Mouse (Mus musculus): ENCODE data around the gene Zfp574. TPM values are rescaled to one million over a fixed set of nuclear protein-coding genes. Genes with fewer than 3 reads are reported as not detected.

Gene Zfp574
- polyA plus RNA-seq (2012) = 70.8 and 77.5 TPM in 2 replicates

- no peak for TF ChIP-seq GATA1 (IDR thresholded peaks at IDR 0.05; ENCODE audit: low read length)
Measured at GRCm38 (mm10) chr7:25071979-25072715, at the start of gene Zfp574, which contains the start of gene Grik5. Zfp574 (plus strand) TSS chr7:25072567. Grik5 (minus strand) TSS chr7:25072346.

GRCm38 (mm10) chr7:25025855-25026439 is 46.4 kb upstream of the Zfp574 start:
- TF ChIP-seq GATA1 (IDR thresholded peaks at IDR 0.05; ENCODE audit: low read length) = no peak

- no peak for TF ChIP-seq GATA1 (IDR thresholded peaks at IDR 0.05; ENCODE audit: low read length)
Measured at GRCm38 (mm10) chr7:25026452-25026851, 45.9 kb upstream of the Zfp574 start.

- no peak for TF ChIP-seq GATA1 (IDR thresholded peaks at IDR 0.05; ENCODE audit: low read length)
Measured at GRCm38 (mm10) chr7:25030032-25030753, 42.2 kb upstream of the Zfp574 start.

GRCm38 (mm10) chr7:25031528-25031927 is 40.8 kb upstream of the Zfp574 start:
- no peak for TF ChIP-seq GATA1 (IDR thresholded peaks at IDR 0.05; ENCODE audit: low read length)

GRCm38 (mm10) chr7:25034796-25035195 is 37.6 kb upstream of the Zfp574 start:
- TF ChIP-seq GATA1 (IDR thresholded peaks at IDR 0.05; ENCODE audit: low read length) = no peak

GRCm38 (mm10) chr7:25035916-25036315 is 36.5 kb upstream of the Zfp574 start:
- no peak for TF ChIP-seq GATA1 (IDR thresholded peaks at IDR 0.05; ENCODE audit: low read length)

- TF ChIP-seq GATA1 (IDR thresholded peaks at IDR 0.05; ENCODE audit: low read length) = no peak
Measured at GRCm38 (mm10) chr7:25041921-25042320, 30.4 kb upstream of the Zfp574 start.

- no peak for TF ChIP-seq GATA1 (IDR thresholded peaks at IDR 0.05; ENCODE audit: low read length)
Measured at GRCm38 (mm10) chr7:25047363-25047762, 25.0 kb upstream of the Zfp574 start.

- no peak for TF ChIP-seq GATA1 (IDR thresholded peaks at IDR 0.05; ENCODE audit: low read length)
Measured at GRCm38 (mm10) chr7:25049295-25049930, 23.0 kb upstream of the Zfp574 start.

- no peak for TF ChIP-seq GATA1 (IDR thresholded peaks at IDR 0.05; ENCODE audit: low read length)
Measured at GRCm38 (mm10) chr7:25052587-25052986, 19.8 kb upstream of the Zfp574 start.

- TF ChIP-seq GATA1 (IDR thresholded peaks at IDR 0.05; ENCODE audit: low read length) = no peak
Measured at GRCm38 (mm10) chr7:25056951-25057350, 15.4 kb upstream of the Zfp574 start.

GRCm38 (mm10) chr7:25057888-25058287 is 14.5 kb upstream of the Zfp574 start:
- no peak for TF ChIP-seq GATA1 (IDR thresholded peaks at IDR 0.05; ENCODE audit: low read length)

GRCm38 (mm10) chr7:25058394-25058793 is 14.0 kb upstream of the Zfp574 start:
- no peak for TF ChIP-seq GATA1 (IDR thresholded peaks at IDR 0.05; ENCODE audit: low read length)

GRCm38 (mm10) chr7:25058836-25059235 is 13.5 kb upstream of the Zfp574 start:
- TF ChIP-seq GATA1 (IDR thresholded peaks at IDR 0.05; ENCODE audit: low read length) = no peak

- no peak for TF ChIP-seq GATA1 (IDR thresholded peaks at IDR 0.05; ENCODE audit: low read length)
Measured at GRCm38 (mm10) chr7:25063346-25063745, 9.0 kb upstream of the Zfp574 start.
